Mouse (Mus musculus) adipose tissue, adult 10 weeks (tissue): ENCODE measurements around the gene Olfr731. TPM values are rescaled to one million over a fixed set of nuclear protein-coding genes. Genes with fewer than 3 reads are reported as not detected.

Experiments used
- polyA plus RNA-seq: library from polyadenylated mRNA; stranded (reverse); fragments of 350-450 nt; fragmentation: Illumina TruSeq; extraction: RNeasy Lipid Tissue Mini Kit (QIAGEN cat#74804); gene quantifications from one replicate; pipeline ENCODE4 v1.2.3, GENCODE M21; 2014; ENCODE audit warnings: low read depth, low replicate concordance

The Olfr731 gene
- polyA plus RNA-seq: not detected

DNA sequence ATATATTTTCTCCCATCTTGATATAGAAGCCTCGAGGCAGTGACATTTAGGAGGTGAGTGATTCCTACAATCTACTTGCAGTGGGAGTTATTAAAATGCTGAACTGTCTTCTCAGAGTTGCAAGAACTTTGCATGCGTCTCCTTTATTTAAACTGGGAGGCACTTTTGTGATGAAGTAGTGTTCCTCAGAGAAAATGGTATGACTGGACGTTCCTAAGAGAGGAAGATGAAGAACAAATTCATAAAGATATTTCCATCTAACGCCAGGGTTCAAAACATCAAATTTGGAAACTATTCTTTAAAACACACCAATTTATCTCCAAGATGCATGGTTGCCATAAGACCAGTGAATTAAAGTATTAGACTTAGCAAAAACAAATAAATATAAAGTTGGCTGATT lies at the start of gene Olfr731:
Gene Olfr731 (minus strand): TSS at position 101 of the 400 bp plus-strand sequence.

DNA sequence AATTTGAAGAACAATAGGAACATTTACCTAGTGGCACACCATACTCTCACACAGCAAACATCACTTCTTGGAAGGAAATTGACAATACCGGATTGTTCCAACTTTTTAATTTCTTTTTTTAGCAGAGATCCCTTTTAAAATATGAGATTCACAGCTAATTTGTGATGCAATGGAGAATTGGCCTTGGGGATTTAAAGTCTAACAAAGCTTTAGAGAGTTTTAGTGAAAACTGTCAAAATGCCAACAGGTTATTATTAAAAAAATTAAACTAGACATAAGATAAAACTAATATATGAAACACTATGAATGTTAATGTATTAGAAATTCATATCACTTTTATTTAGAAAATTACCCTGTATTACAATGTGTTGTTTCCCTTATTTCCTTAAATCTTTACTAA lies 42.4 kb upstream of the Olfr731 start, which contains the start of gene Olfr732:
Gene Olfr732 (minus strand): TSS at position 101 of the 400 bp plus-strand sequence.

DNA sequence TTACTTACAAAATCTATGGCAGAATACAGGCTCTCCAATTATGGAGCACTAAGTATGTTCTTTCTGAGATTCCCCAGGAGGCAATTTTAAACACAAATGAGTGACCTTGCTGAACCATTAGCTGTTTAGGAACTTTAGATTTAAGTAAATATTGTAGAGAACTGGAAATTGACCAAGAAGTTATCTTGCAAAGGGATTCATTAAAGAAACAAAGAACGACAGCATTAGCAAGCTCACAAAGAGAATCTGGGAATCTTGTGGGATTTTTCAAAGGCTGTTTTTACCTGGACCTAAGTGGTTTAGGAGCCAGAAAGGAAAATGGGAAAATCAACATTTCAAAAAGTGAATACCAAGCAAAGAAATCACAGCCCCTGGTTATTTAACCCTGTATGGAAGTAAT lies 53.6 kb downstream of the Olfr731 start, which contains the start of gene Olfr730:
Gene Olfr730 (minus strand): TSS at position 101 of the 400 bp plus-strand sequence.

Other genes starting within 250 kb of the Olfr731 start
- not detected for gene Olfr725, start 201.5 kb downstream of the Olfr731 start, polyA plus RNA-seq
- not detected for gene Olfr726, start 150.9 kb downstream of the Olfr731 start, polyA plus RNA-seq
- gene Olfr727, start 118.7 kb downstream of the Olfr731 start, polyA plus RNA-seq: not detected
- gene Olfr728, start 99.2 kb downstream of the Olfr731 start, polyA plus RNA-seq: not detected
- not detected for gene Olfr729, start 89.0 kb downstream of the Olfr731 start, polyA plus RNA-seq
- gene Olfr730, start 53.7 kb downstream of the Olfr731 start, polyA plus RNA-seq: not detected
- not detected for gene Olfr732, start 42.3 kb upstream of the Olfr731 start, polyA plus RNA-seq
- gene Olfr733, start 59.7 kb upstream of the Olfr731 start, polyA plus RNA-seq: not detected
- gene Olfr734, start 84.9 kb upstream of the Olfr731 start, polyA plus RNA-seq: not detected
- gene Olfr735, start 107.0 kb upstream of the Olfr731 start, polyA plus RNA-seq: not detected
- gene Tlr11, start 116.0 kb upstream of the Olfr731 start, polyA plus RNA-seq: 0.53 TPM
- not detected for gene Olfr736, start 139.3 kb upstream of the Olfr731 start, polyA plus RNA-seq
- not detected for gene Olfr738, start 165.7 kb upstream of the Olfr731 start, polyA plus RNA-seq
- gene Olfr739, start 176.8 kb upstream of the Olfr731 start, polyA plus RNA-seq: not detected
- not detected for gene Olfr740, start 203.7 kb upstream of the Olfr731 start, polyA plus RNA-seq
- gene Olfr741, start 230.9 kb upstream of the Olfr731 start, polyA plus RNA-seq: not detected